Mouse (Mus musculus): ENCODE measurements at regions not wholly inside any gene's neighbourhood (a gene's known extent, or its start where the extent isn't known, plus 50 kb on each side); places are given as distances from the start of the nearest gene placed in this dataset.

- DNase-seq = peak; percentile 74
Observed at GRCm38 (mm10) chr16:5537286-5538204, 281.8 kb upstream of the Eef2kmt start.

- DNase-seq = peak; percentile 68
Observed at GRCm38 (mm10) chr16:5536515-5536972, 280.8 kb upstream of the Eef2kmt start.

GRCm38 (mm10) chr16:5535414-5535813 lies 279.6 kb upstream of the Eef2kmt start:
- peak; percentile 40 for DNase-seq

- peak; percentile 55 for DNase-seq
Observed at GRCm38 (mm10) chr16:5534862-5535261, 279.1 kb upstream of the Eef2kmt start.

GRCm38 (mm10) chr16:5534385-5534784 lies 278.6 kb upstream of the Eef2kmt start:
- DNase-seq = no peak

GRCm38 (mm10) chr16:5532281-5532680 lies 276.5 kb upstream of the Eef2kmt start:
- DNase-seq = no peak

GRCm38 (mm10) chr16:5529823-5530222 lies 274.0 kb upstream of the Eef2kmt start:
- no peak for DNase-seq

- DNase-seq = no peak
Observed at GRCm38 (mm10) chr16:5527936-5528335, 272.2 kb upstream of the Eef2kmt start.

GRCm38 (mm10) chr16:5524375-5524774 lies 268.6 kb upstream of the Eef2kmt start:
- no peak for DNase-seq

GRCm38 (mm10) chr16:5523402-5524021 lies 267.7 kb upstream of the Eef2kmt start:
- DNase-seq = no peak

GRCm38 (mm10) chr16:5517746-5518145 lies 262.0 kb upstream of the Eef2kmt start:
- no peak for DNase-seq

GRCm38 (mm10) chr16:5515867-5516266 lies 260.1 kb upstream of the Eef2kmt start:
- DNase-seq = no peak

- no peak for DNase-seq
Observed at GRCm38 (mm10) chr16:5507261-5507660, 251.5 kb upstream of the Eef2kmt start.

GRCm38 (mm10) chr16:5501961-5502360 lies 246.2 kb upstream of the Eef2kmt start:
- no peak for DNase-seq

GRCm38 (mm10) chr16:5496051-5496685 lies 240.4 kb upstream of the Eef2kmt start:
- DNase-seq = no peak

GRCm38 (mm10) chr16:5493352-5493751 lies 237.6 kb upstream of the Eef2kmt start:
- DNase-seq = no peak

GRCm38 (mm10) chr16:5487259-5487658 lies 231.5 kb upstream of the Eef2kmt start:
- no peak for DNase-seq

- no peak for DNase-seq
Observed at GRCm38 (mm10) chr16:5483337-5483736, 227.6 kb upstream of the Eef2kmt start.

- DNase-seq = no peak
Observed at GRCm38 (mm10) chr16:5480148-5480547, 224.4 kb upstream of the Eef2kmt start.

- DNase-seq = no peak
Observed at GRCm38 (mm10) chr16:5478970-5479369, 223.2 kb upstream of the Eef2kmt start.

- DNase-seq = no peak
Observed at GRCm38 (mm10) chr16:5471321-5471720, 215.5 kb upstream of the Eef2kmt start.

- DNase-seq = no peak
Observed at GRCm38 (mm10) chr16:5467587-5467986, 211.8 kb upstream of the Eef2kmt start.

GRCm38 (mm10) chr16:5466760-5467159 lies 211.0 kb upstream of the Eef2kmt start:
- DNase-seq = no peak
